Mouse (Mus musculus) cerebral cortex, adult 2 months (tissue): ENCODE measurements around the gene Fam135a.

Source experiments
- WGBS: fragments of 180-500 bp; shearing (Covaris S2); methylation state at CpG from one replicate; pipeline ENCODE4 v1.1.7; 2018; 5-methylcytosine and 5-hydroxymethylcytosine counted together

Gene Fam135a

GRCm38 (mm10) chr1:24068830-24069229, 31.3 kb downstream of the Fam135a start:
- WGBS: 96% methylated on average over 7 of the region's 7 CpGs

GRCm38 (mm10) chr1:24066706-24067105, 33.4 kb downstream of the Fam135a start:
- WGBS: 64% methylated on average over 4 of the region's 4 CpGs

GRCm38 (mm10) chr1:24055706-24056105, 44.4 kb downstream of the Fam135a start:
- WGBS: 88% methylated on average over 14 of the region's 14 CpGs

GRCm38 (mm10) chr1:24046730-24047510, 53.2 kb downstream of the Fam135a start:
- WGBS: 82% methylated on average over 6 of the region's 6 CpGs

- WGBS: 73% methylated on average over 5 of the region's 5 CpGs
These were observed 54.5 kb downstream of the Fam135a start for GRCm38 (mm10) chr1:24045627-24046026.

- 72% methylated on average over 5 of the region's 5 CpGs for WGBS
These were observed 57.1 kb downstream of the Fam135a start for GRCm38 (mm10) chr1:24043007-24043406.

GRCm38 (mm10) chr1:24033759-24034423, 66.2 kb downstream of the Fam135a start:
- WGBS: 64% methylated on average over 2 of the region's 2 CpGs

- WGBS: 68% methylated on average over 6 of the region's 6 CpGs
These were observed 89.3 kb downstream of the Fam135a start for GRCm38 (mm10) chr1:24010821-24011220.

- 90% methylated on average over 6 of the region's 6 CpGs for WGBS
These were observed 90.1 kb downstream of the Fam135a start for GRCm38 (mm10) chr1:24010016-24010415.

GRCm38 (mm10) chr1:24007621-24008020, 92.5 kb downstream of the Fam135a start:
- WGBS: 92% methylated on average over 8 of the region's 8 CpGs

- whole genome bisulfite sequencing: 1% methylated on average over 47 of the region's 47 CpGs
These were observed 94.9 kb downstream of the Fam135a start, which contains the start of gene Sdhaf4 for GRCm38 (mm10) chr1:24005070-24005804. Gene Sdhaf4 (minus strand): TSS chr1:24005656.

GRCm38 (mm10) chr1:23999318-23999717, 100.8 kb downstream of the Fam135a start:
- WGBS: 97% methylated on average over 5 of the region's 5 CpGs

- 98% methylated on average over 7 of the region's 7 CpGs for WGBS
These were observed 101.3 kb downstream of the Fam135a start for GRCm38 (mm10) chr1:23998866-23999265.

GRCm38 (mm10) chr1:23998120-23998810, 101.9 kb downstream of the Fam135a start:
- WGBS: 92% methylated on average over 7 of the region's 7 CpGs

- WGBS: 91% methylated on average over 3 of the region's 3 CpGs
These were observed 102.6 kb downstream of the Fam135a start for GRCm38 (mm10) chr1:23997493-23997892.

- 95% methylated on average over 4 of the region's 4 CpGs for WGBS
These were observed 104.7 kb downstream of the Fam135a start for GRCm38 (mm10) chr1:23995420-23995819.

GRCm38 (mm10) chr1:23983118-23983517, 117.0 kb downstream of the Fam135a start:
- 81% methylated on average over 3 of the region's 3 CpGs for WGBS

GRCm38 (mm10) chr1:23978281-23978680, 121.9 kb downstream of the Fam135a start:
- 49% methylated on average over 6 of the region's 6 CpGs for WGBS

- WGBS: 90% methylated on average over 4 of the region's 4 CpGs
These were observed 129.0 kb downstream of the Fam135a start for GRCm38 (mm10) chr1:23971159-23971558.

GRCm38 (mm10) chr1:23968027-23968725, 132.0 kb downstream of the Fam135a start:
- WGBS: 88% methylated on average over 9 of the region's 9 CpGs

- 83% methylated on average over 1 of the region's 1 CpGs for WGBS
These were observed 133.9 kb downstream of the Fam135a start for GRCm38 (mm10) chr1:23966226-23966625.
